Mouse (Mus musculus): Measurements from ENCODE around the gene Hist2h2bb. TPM values are rescaled to one million over a fixed set of nuclear protein-coding genes. Genes with fewer than 3 reads are reported as not detected.
"Not testable (repeated sequence)": the region's sequence is repeated elsewhere in the genome, so short reads cannot be mapped to it uniquely, and the experiment has no call there.

Hist2h2bb gene
- polyA plus RNA-seq, 1 experiment from 2014 or later, result 5.4 TPM

GRCm38 (mm10) chr3:96267541-96267940, 2.0 kb upstream of the Hist2h2bb start:
- Histone ChIP-seq H3K9me3 (ENCODE audit: control insufficient read depth, low read length) (no peaks in the 10 kb centered on the region), H3K4me3 (replicated peaks; ENCODE audit: low read depth, low read length) (no peak overlapping the region), H3K9ac (replicated peaks; ENCODE audit: low read length) (no peak overlapping the region), H3K27ac (replicated peaks; ENCODE audit: low read depth, low read length) (no peak overlapping the region), H3K4me1 (ENCODE audit: control insufficient read depth, insufficient read depth, low read length) (peaks cover 18% of the 10 kb centered on the region), H3K4me2 (ENCODE audit: low read length) (peak overlapping the region; percentile 91; the same call in 1 of the 2 replicates), H3K36me3 (ENCODE audit: control insufficient read depth, insufficient read depth, low read length) (no peaks in the 10 kb centered on the region), H3K27me3 (ENCODE audit: control insufficient read depth, insufficient read depth, low read length) (no peaks in the 10 kb centered on the region)
- DNase-seq (no peak), ATAC-seq (ENCODE audit: low FRiP score, low TSS enrichment) (no peak)
- 80% methylated on average over 4 of the region's 4 CpGs for WGBS

GRCm38 (mm10) chr3:96268051-96268775, 1.3 kb upstream of the Hist2h2bb start, which contains the start of gene Hist2h3b:
Gene Hist2h3b, plus strand, starts transcription at chr3:96268654.
- Histone ChIP-seq H3K27me3 (ENCODE audit: control insufficient read depth, insufficient read depth, low read length) (no peaks in the 10 kb centered on the region), H3K4me1 (ENCODE audit: control insufficient read depth, insufficient read depth, low read length) (peaks cover 18% of the 10 kb centered on the region), H3K4me3 (replicated peaks; ENCODE audit: low read depth, low read length) (peak within 1 kb of the TSS; percentile 40), H3K9ac (replicated peaks; ENCODE audit: low read length) (peak within 1 kb of the TSS; percentile 39; the same call in 1 of the 2 replicates), H3K36me3 (ENCODE audit: control insufficient read depth, insufficient read depth, low read length) (no peaks in the 10 kb centered on the region), H3K27ac (replicated peaks; ENCODE audit: low read depth, low read length) (peak within 1 kb of the TSS; percentile 79), H3K4me2 (ENCODE audit: low read length) (peak within 1 kb of the TSS; percentile 91), H3K9me3 (ENCODE audit: control insufficient read depth, low read length) (no peaks in the 10 kb centered on the region)
- 22% methylated on average over 30 of the region's 30 CpGs for WGBS
- peak; percentile 71 for ATAC-seq (ENCODE audit: low FRiP score, low TSS enrichment)
- DNase-seq, result peak; percentile 88

GRCm38 (mm10) chr3:96268776-96269378, 675 bp upstream of the Hist2h2bb start:
- not testable (repeated sequence) for H3K36me3 ChIP-seq (ENCODE audit: control insufficient read depth, insufficient read depth, low read length); H3K27me3 ChIP-seq (ENCODE audit: control insufficient read depth, insufficient read depth, low read length); H3K9me3 ChIP-seq (ENCODE audit: control insufficient read depth, low read length); DNase-seq
- Histone ChIP-seq H3K4me2 (ENCODE audit: low read length) (peak overlapping the region; percentile 91), H3K27ac (replicated peaks; ENCODE audit: low read depth, low read length) (peak overlapping the region; percentile 79), H3K9ac (replicated peaks; ENCODE audit: low read length) (peak overlapping the region; percentile 39; the same call in 1 of the 2 replicates), H3K4me1 (ENCODE audit: control insufficient read depth, insufficient read depth, low read length) (peaks cover 17% of the 10 kb centered on the region), H3K4me3 (replicated peaks; ENCODE audit: low read depth, low read length) (peak overlapping the region; percentile 40)
- under 1% methylated on average over 11 of the region's 44 CpGs for WGBS
- peak; percentile 55 for ATAC-seq (ENCODE audit: low FRiP score, low TSS enrichment)

- H3K4me3 ChIP-seq (replicated peaks; ENCODE audit: low read depth, low read length), result no peak overlapping the region
- H3K9me3 ChIP-seq (ENCODE audit: control insufficient read depth, low read length), result no peaks in the 10 kb centered on the region
- H3K4me1 ChIP-seq (ENCODE audit: control insufficient read depth, insufficient read depth, low read length), result 0 out of 2 replicates have a peak, but pooled peaks cover 7% of the 10 kb centered on the region
- H3K27ac ChIP-seq (replicated peaks; ENCODE audit: low read depth, low read length), result no peak overlapping the region
- no peaks in the 10 kb centered on the region for H3K27me3 ChIP-seq (ENCODE audit: control insufficient read depth, insufficient read depth, low read length)
- 88% methylated on average over 17 of the region's 17 CpGs for WGBS
- DNase-seq (no peak), ATAC-seq (ENCODE audit: low FRiP score, low TSS enrichment) (no peak)
- no peaks in the 10 kb centered on the region for H3K36me3 ChIP-seq (ENCODE audit: control insufficient read depth, insufficient read depth, low read length)
- no peak overlapping the region for H3K9ac ChIP-seq (replicated peaks; ENCODE audit: low read length)
- H3K4me2 ChIP-seq (ENCODE audit: low read length), result no peak overlapping the region
Observed at GRCm38 (mm10) chr3:96273591-96274465, 4.3 kb downstream of the Hist2h2bb start.

GRCm38 (mm10) chr3:96277428-96277799, 7.9 kb downstream of the Hist2h2bb start:
- peak; percentile 51 for DNase-seq
- no peaks in the 10 kb centered on the region for H3K9me3 ChIP-seq (ENCODE audit: control insufficient read depth, low read length)
- WGBS, result 15% methylated on average over 8 of the region's 8 CpGs
- ATAC-seq (ENCODE audit: low FRiP score, low TSS enrichment), result 0 out of 2 replicates have a peak, but pooled peaks have one; percentile 4
- H3K36me3 ChIP-seq (ENCODE audit: control insufficient read depth, insufficient read depth, low read length), result no peaks in the 10 kb centered on the region
- H3K9ac ChIP-seq (replicated peaks; ENCODE audit: low read length), result peak overlapping the region; percentile 55
- H3K4me1 ChIP-seq (ENCODE audit: control insufficient read depth, insufficient read depth, low read length), result 0 out of 2 replicates have a peak, but pooled peaks cover 4% of the 10 kb centered on the region
- peak overlapping the region; percentile 46 for H3K4me3 ChIP-seq (replicated peaks; ENCODE audit: low read depth, low read length)
- H3K27ac ChIP-seq (replicated peaks; ENCODE audit: low read depth, low read length), result peak overlapping the region; percentile 57; the same call in 1 of the 2 replicates
- H3K27me3 ChIP-seq (ENCODE audit: control insufficient read depth, insufficient read depth, low read length), result no peaks in the 10 kb centered on the region
- peak overlapping the region; percentile 68 for H3K4me2 ChIP-seq (ENCODE audit: low read length)

GRCm38 (mm10) chr3:96277800-96278624, 8.5 kb downstream of the Hist2h2bb start:
- WGBS, result under 1% methylated on average over 49 of the region's 49 CpGs
- Histone ChIP-seq H3K9ac (replicated peaks; ENCODE audit: low read length) (peak overlapping the region; percentile 55), H3K4me3 (replicated peaks; ENCODE audit: low read depth, low read length) (peak overlapping the region; percentile 46), H3K27ac (replicated peaks; ENCODE audit: low read depth, low read length) (peak overlapping the region; percentile 88), H3K4me1 (ENCODE audit: control insufficient read depth, insufficient read depth, low read length) (0 out of 2 replicates have a peak, but pooled peaks cover 4% of the 10 kb centered on the region), H3K36me3 (ENCODE audit: control insufficient read depth, insufficient read depth, low read length) (no peaks in the 10 kb centered on the region), H3K4me2 (ENCODE audit: low read length) (peak overlapping the region; percentile 68), H3K27me3 (ENCODE audit: control insufficient read depth, insufficient read depth, low read length) (no peaks in the 10 kb centered on the region; the same call in 1 of the 2 replicates), H3K9me3 (ENCODE audit: control insufficient read depth, low read length) (no peaks in the 10 kb centered on the region)
- peak; percentile 96 for DNase-seq
- peak; percentile 96 for ATAC-seq (ENCODE audit: low FRiP score, low TSS enrichment)

GRCm38 (mm10) chr3:96280660-96281059, 11.1 kb downstream of the Hist2h2bb start:
- Histone ChIP-seq H3K27me3 (ENCODE audit: control insufficient read depth, insufficient read depth, low read length) (no peaks in the 10 kb centered on the region; the same call in 1 of the 2 replicates), H3K4me1 (ENCODE audit: control insufficient read depth, insufficient read depth, low read length) (0 out of 2 replicates have a peak, but pooled peaks cover 4% of the 10 kb centered on the region), H3K36me3 (ENCODE audit: control insufficient read depth, insufficient read depth, low read length) (no peaks in the 10 kb centered on the region), H3K9ac (replicated peaks; ENCODE audit: low read length) (no peak overlapping the region), H3K9me3 (ENCODE audit: control insufficient read depth, low read length) (no peaks in the 10 kb centered on the region), H3K27ac (replicated peaks; ENCODE audit: low read depth, low read length) (no peak overlapping the region), H3K4me3 (replicated peaks; ENCODE audit: low read depth, low read length) (no peak overlapping the region), H3K4me2 (ENCODE audit: low read length) (no peak overlapping the region)
- no peak for ATAC-seq (ENCODE audit: low FRiP score, low TSS enrichment)
- no peak for DNase-seq
- WGBS, result 50% methylated on average over 6 of the region's 6 CpGs

Measured in midbrain, embryonic 14.5 days (tissue).